Mouse (Mus musculus): ENCODE results near the gene Vmn2r96. TPM values are rescaled to one million over a fixed set of nuclear protein-coding genes. Genes with fewer than 3 reads are reported as not detected.

The Vmn2r96 gene
- 0.75 TPM for polyA plus RNA-seq (2017; shearing (Covaris generic))

DNA sequence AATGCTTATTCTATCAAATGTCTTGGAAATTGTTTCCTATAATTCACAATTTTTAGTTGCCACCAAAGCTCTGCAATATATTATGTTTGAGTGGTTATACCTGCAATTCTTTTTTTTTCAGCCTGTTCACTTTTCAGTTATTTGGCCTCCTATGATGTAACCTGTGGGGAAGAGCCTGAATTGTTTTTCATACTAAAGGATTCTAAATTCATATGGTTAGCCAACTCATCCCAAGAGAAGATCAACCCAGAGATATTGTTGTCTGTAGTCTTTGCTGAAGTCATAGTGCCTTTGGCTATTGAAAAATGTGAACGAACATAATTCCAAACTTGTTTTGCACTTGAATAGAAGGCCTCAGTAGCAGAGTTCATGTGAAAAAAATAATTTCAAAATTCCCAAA lies at the start of gene Vmn2r96:
Gene Vmn2r96, plus strand, starts transcription at position 301 of the 400 bp plus-strand sequence.

Other genes starting within 250 kb of the Vmn2r96 start
- gene Vmn2r95, start 149.1 kb upstream of the Vmn2r96 start, polyA plus RNA-seq (2017; shearing (Covaris generic)), result not detected

Data from effector memory CD4-positive, alpha-beta T cell, adult 5 months (primary cell).